Mouse (Mus musculus) left cerebral cortex, postnatal 4 days (tissue): ENCODE results near the gene Cxcl9. TPM values are rescaled to one million over a fixed set of nuclear protein-coding genes. Genes with fewer than 3 reads are reported as not detected.

Source experiments
- DNase-seq: peaks from one replicate; pipeline ENCODE4 v3.0.0-alpha.2; 2022
- intact Hi-C: fragments of 180-260 bp; cut with DNase I; formaldehyde crosslinking; loops from one replicate; pipeline ENCODE4 v1.15.1; 2025
- total RNA-seq, 2 experiments: library from RNA; stranded (reverse); gene quantifications; 2 replicates each; pipeline ENCODE4 v1.2.3; 2021

Cxcl9 gene
- total RNA-seq, 2 experiments from 2014 or later = not detected

GRCm38 (mm10) chr5:92345006-92345405 lies 17.1 kb upstream of the Cxcl9 start:
- no peak for DNase-seq
- intact Hi-C loops = no loop called here

DNA sequence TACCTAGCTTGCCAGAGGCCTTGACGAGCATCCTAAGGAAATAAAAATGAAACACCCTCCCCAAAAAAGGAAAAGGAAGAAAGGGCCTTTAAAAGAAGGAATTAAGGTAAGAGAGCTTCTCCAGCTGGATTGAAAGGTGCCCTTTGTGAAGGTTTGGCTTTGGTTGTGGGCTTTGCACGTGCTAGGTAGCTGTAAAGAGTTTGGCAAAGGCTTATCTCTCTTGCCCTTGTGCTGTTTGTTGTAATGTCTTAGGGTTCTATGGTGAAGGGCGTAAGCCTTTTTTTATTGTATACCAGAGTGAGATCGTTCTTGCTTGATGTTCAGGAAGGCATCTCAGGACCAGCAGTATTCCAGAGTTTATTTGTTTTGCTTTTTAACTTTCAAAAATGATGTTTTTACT lies 12.7 kb upstream of the Cxcl9 start:
- intact Hi-C loops = no loop called here
- DNase-seq = no peak

GRCm38 (mm10) chr5:92336743-92337142 lies 8.9 kb upstream of the Cxcl9 start:
- intact Hi-C loops = no loop called here
- no peak for DNase-seq

DNA sequence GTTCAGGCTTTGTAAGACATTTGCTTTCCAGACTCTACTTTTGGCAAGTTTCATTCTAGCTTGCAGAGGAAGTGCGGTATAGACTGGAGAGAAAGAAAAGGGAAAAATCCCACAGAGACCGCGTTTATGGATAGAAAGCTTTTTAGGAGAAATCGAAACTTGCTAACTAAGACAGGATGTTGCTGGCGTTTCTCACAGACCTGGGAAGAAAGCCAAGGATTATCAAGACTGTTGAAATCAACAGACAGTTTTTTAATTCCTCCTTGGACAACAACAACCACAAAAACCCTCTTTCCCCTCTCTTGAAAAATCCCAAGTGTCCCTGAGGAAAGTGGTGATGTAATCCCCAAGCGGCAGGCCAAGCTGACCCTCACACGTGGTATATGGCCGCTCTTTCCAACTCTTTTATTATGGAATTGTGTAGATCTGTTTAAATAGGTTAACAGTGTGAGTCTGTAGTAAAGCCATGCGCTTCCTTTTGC lies 4.5 kb upstream of the Cxcl9 start:
- DNase-seq = no peak
- intact Hi-C loops = no loop called here

DNA sequence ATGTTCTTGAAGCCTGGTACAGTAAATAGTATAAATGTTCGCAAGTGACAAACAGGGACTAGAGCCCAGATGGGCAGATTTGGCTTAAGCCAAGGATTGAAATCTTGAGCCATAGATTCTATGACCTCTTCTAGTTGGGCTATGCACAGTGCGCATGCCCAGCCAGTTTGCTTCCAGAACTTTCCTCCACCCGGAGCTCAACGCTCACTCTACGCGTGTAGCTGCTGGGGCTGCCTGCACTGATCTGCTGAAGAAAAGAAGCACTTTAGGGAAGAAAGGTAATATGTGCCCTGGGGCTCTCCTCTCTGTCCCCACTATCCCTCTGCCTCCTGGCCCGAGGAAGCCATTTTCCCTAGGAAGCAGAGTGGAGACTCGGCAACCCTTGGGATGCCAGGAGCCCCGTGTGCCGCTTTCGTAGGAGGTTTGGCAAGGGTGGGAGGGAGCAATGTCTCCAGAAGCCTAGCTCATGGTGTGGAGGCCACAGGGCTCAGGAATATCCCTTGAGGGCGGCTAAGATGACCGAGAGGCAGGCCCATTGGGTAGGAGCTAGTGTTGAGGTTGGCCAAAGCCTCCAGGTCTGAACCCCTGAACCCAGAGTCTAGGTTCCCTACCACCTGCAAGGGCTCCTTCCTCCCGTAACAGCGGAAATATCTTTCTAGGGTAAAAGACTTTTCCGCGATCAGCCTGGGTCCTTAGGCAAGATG lies 3.9 kb upstream of the Cxcl9 start, which contains the start of gene Art3:
Gene Art3 (plus strand): TSS at position 193 of the 704 bp plus-strand sequence.
- no peak for DNase-seq
- intact Hi-C loops = no loop called here

DNA sequence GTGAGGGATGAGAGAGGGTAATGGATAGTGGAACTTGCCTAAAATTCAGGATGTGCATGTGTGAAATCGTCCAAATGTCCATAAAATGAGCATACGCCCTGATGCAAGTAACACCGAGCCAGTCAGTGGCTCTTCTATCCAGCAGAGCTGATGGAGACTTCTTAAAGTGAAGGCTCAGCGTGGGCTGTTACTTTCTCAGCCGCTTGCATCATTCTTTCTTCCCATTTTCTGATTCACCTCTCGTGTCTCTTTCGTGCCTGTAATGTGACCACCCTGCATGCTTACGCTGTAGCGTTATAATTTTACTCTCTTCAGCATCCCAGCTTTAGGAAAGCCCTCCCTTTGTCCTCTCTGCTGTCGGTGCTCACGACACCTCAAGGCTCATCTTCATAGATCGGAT lies 3.2 kb upstream of the Cxcl9 start:
- DNase-seq = no peak
- intact Hi-C loops = no loop called here

- intact Hi-C loops = no loop called here
- no peak for DNase-seq
Measured at GRCm38 (mm10) chr5:92327367-92327766, 512 bp downstream of the Cxcl9 start.

DNA sequence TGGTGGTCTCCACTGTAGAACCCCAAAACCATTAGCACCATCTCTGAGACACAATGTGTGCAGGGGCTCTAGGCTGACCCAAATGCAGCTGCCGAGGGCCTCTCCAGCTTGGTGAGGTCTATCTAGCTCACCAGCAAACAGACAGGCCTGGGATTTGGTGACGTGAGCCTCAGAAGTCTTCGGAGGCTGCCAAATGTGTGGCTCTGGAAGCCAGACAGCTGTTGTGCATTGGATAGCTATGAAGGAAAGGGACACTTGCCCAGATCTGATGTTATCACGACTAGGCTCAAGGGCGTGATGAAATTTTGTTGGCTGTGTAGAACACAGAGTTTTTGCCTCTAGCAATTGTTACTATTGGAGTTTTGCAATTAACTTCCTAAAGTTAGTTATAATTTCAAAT lies 4.6 kb downstream of the Cxcl9 start:
- intact Hi-C loops = no loop called here
- peak; percentile 12 for DNase-seq

DNA sequence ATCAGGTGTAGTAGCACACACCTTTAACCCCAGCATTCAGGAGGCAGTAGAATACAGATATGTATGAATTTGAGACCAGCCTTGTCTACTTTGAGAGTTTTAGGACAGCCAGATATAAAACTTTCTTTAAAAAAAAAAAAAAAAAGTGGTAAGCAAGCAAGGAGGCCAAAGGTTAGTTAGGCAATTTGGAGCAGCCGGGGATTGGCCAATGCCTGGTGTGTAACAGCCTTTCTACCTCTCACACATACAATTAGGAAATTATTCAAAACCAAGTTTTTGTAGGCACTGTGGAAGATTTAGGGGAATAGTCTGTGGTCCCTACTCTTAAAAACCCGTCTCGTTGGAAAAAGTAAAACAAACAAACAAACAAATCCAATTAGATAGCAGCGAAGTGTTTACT lies 5.3 kb downstream of the Cxcl9 start:
- intact Hi-C loops = no loop called here
- no peak for DNase-seq

GRCm38 (mm10) chr5:92321631-92322400 lies 6.1 kb downstream of the Cxcl9 start:
- intact Hi-C loops = no loop called here
- no peak for DNase-seq

GRCm38 (mm10) chr5:92318596-92318995 lies 9.3 kb downstream of the Cxcl9 start:
- DNase-seq = no peak
- intact Hi-C loops = no loop called here

GRCm38 (mm10) chr5:92318119-92318518 lies 9.8 kb downstream of the Cxcl9 start:
- DNase-seq = no peak
- intact Hi-C loops = no loop called here

GRCm38 (mm10) chr5:92313776-92314175 lies 14.1 kb downstream of the Cxcl9 start:
- intact Hi-C loops = no loop called here
- no peak for DNase-seq

DNA sequence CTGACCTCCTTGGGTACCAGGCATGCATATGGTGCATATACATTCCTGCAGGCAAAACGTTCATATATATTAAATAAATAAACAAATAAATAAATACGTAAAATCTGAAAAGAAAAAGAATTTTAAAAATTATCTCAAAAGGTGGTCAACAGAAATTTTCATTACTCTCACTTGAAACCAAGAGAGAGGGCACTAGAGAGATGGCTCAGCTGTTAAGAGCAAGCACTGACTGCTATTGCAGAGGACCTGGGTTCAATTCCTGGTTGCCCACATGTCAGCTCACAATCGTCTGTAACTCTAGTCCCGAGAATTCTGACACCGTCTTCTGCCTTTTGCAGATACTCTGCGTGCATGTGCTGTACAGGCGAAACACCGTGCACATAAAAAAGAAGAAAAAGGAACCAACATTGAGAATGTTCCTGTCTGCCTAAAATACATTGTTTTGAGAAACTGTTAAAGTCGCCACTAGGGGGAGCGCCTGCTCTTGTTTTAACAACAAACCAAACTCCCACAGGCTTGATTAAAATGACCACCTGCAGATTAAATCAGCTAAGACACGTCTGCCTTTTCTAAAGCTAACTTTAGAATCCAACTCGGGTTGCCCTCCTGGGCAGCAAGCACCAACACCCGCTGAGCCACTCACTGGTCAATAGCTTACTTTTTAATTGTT lies 15.7 kb downstream of the Cxcl9 start:
- peak; percentile 93 for DNase-seq
- intact Hi-C loops = no loop called here

DNA sequence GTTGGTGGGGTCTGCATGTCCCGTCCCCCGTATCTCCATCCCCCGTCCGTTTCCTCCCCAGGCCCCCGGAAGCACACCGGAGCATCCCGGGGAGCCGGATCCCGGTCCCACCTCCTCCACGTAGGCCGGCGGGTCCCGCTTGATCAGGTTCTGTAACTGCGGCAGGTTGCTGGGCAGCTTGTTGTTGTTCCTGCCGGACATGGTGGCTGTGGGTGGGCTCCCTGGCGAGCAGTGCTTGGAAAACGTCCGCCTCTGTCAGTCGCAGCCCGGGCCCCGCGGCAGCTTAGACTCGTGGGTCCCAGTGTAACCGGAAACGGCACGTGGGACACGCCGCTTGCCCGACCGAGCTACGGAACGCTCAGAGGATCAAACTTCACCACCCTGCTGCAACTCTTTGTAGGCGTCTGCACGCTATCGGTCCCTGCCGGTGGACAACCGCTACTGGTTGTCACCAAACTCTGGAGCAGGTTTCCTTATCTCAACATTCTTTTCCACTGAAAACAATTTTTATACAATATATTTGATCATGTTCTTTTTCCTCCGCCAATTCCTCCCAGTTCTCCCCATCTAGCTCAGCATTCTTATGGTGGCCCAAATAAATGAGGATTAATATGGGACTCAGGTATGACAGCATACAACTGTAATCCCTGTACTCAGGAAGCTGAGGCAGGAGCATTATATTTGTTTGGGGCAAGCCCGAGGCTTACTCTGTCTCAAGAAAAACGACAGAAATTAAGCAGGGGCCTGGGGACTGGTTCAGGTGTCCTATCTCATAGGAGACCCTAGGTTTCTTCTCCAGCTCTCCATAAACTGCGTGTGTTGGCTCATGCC lies 18.0 kb downstream of the Cxcl9 start, which contains the start of gene Sdad1:
Gene Sdad1 (minus strand): TSS at position 799 of the 831 bp plus-strand sequence.
- intact Hi-C loops = loop anchor here (2.0 kb wide), 1 partner anchor 73 kb away; no protein-coding TSS in a partner anchor

GRCm38 (mm10) chr5:92304291-92304690 lies 23.6 kb downstream of the Cxcl9 start:
- intact Hi-C loops = no loop called here

More for the DNA sequence above, 18.0 kb downstream of the Cxcl9 start, which contains the start of gene Sdad1:
- DNase-seq = peak; percentile 94

DNA sequence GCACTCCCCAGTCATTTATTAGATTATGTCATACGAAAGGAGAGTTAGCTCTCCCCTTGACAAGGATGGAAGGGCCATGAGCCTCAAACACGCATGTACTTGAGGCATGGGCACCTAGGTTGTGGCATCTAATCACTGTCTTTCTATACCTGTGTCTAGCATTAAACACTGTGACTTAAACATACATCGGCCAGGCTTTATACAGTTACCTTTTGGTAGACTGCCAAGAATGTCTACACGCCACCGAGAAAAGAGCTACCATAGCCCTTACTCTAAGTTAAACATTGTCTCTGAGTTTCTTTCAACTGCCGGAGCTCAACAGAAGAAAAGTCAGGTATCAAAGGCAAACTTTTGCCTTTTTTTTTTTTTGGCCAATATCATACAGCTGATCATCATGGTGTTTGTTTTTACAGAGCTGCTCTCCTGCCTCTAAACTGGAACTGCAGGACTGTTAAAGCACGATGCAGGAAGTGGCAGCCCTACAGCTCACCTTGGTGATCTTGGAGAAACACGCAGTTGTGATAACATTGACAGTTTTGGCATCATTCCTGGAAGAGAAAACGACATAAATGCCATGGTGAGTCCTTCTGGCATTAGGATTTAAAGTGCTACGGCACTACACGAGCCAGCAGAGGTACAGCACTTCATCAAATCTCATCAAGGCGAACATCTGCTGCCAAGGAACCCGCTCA lies 25.6 kb downstream of the Cxcl9 start:
- DNase-seq = no peak
- intact Hi-C loops = no loop called here

More at GRCm38 (mm10) chr5:92304291-92304690, 23.6 kb downstream of the Cxcl9 start:
- DNase-seq = no peak

GRCm38 (mm10) chr5:92294525-92294924 lies 33.4 kb downstream of the Cxcl9 start:
- intact Hi-C loops = no loop called here
- no peak for DNase-seq

DNA sequence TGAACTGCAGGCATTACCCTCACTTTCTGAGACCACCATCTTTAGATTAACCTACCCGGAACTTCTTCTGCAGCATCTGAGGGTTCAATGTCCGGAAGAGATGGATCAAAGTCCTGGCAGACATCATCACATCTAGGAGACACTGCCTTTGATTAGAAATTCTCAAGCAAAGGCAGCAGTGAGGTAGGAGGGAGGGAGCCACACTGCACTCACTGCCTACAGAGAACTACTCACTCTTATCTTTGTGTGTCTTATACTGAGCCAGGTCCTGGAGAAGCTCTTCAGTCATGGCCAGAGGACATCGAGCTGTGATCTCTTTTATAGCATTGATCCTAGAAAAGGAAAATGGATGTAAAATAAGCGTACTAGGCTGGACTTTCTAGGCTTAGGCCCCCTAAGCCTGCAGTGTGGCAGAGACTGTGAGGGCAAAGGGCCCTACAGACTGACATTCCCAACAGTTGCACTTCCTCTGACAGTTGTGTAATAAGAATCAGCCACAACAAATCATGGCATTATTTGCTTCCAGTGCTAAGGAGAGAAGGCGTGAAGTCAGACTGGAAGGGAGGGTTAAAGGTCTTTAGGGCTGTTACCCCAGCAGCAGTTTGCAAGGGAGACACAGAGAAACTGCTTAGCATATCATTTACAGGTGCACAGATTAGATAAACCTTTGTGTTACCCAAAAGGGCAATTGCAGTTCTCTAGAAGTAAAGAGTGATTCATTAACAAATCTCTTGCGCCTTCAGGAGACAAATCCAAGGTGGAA lies 36.0 kb downstream of the Cxcl9 start:
- no peak for DNase-seq
- intact Hi-C loops = no loop called here
